Mouse (Mus musculus) ES-Bruce4 (cell line): ENCODE results near the gene Krt23. TPM values are rescaled to one million over a fixed set of nuclear protein-coding genes. Genes with fewer than 3 reads are reported as not detected.

Source experiments
- H3K27ac ChIP-seq: 2 replicates; pipeline ENCODE4 v1.5.1; 2012; ENCODE audit warnings: low read length, inconsistent platforms; ENCODE audit not compliant: insufficient read depth
- H3K27me3 ChIP-seq: 2 replicates; pipeline ENCODE4 v1.6.1; 2012; ENCODE audit warnings: mild to moderate bottlenecking, low read length, inconsistent platforms; ENCODE audit not compliant: control insufficient read depth, poor library complexity, insufficient read depth, severe bottlenecking
- H3K36me3 ChIP-seq: 2 replicates; pipeline ENCODE4 v1.6.1; 2012; ENCODE audit warnings: inconsistent platforms, mild to moderate bottlenecking, low read length, moderate library complexity; ENCODE audit not compliant: control insufficient read depth, poor library complexity, insufficient read depth, severe bottlenecking
- H3K4me1 ChIP-seq: one replicate; pipeline ENCODE4 v1.8.1; 2011; ENCODE audit warnings: low read length; ENCODE audit not compliant: control insufficient read depth, insufficient read depth
- H3K4me3 ChIP-seq: 2 replicates; pipeline ENCODE4 v1.5.1; 2011; ENCODE audit warnings: low read depth, mild to moderate bottlenecking, low read length
- H3K9ac ChIP-seq: 2 replicates; pipeline ENCODE4 v1.6.1; 2012; ENCODE audit warnings: low read depth, mild to moderate bottlenecking, inconsistent platforms; ENCODE audit not compliant: poor library complexity, severe bottlenecking
- H3K9me3 ChIP-seq: replicated peaks from 2 replicates; pipeline ENCODE4 v1.6.1; 2012; ENCODE audit warnings: mild to moderate bottlenecking, low read length, inconsistent platforms; ENCODE audit not compliant: control insufficient read depth, poor library complexity, insufficient read depth, severe bottlenecking
- CTCF ChIP-seq: IDR thresholded peaks from one replicate; pipeline ENCODE4 v1.8.1; 2011; ENCODE audit warnings: low read depth, low read length
- EP300 ChIP-seq: IDR thresholded peaks from 2 replicates; pipeline ENCODE4 v1.6.1; 2011; ENCODE audit warnings: low read depth, low read length; ENCODE audit not compliant: insufficient read depth
- POLR2A ChIP-seq: IDR thresholded peaks from one replicate; pipeline ENCODE4 v1.8.1; 2011; ENCODE audit warnings: low read length; ENCODE audit not compliant: insufficient read depth
- polyA plus RNA-seq: library from polyadenylated mRNA; stranded (reverse); fragments of >200 nt; gene quantifications from 2 replicates; pipeline ENCODE4 v1.2.4, GENCODE M21; 2011; ENCODE audit warnings: low read depth; ENCODE audit not compliant: missing spikeins, insufficient read depth, insufficient read length

The Krt23 gene
- polyA plus RNA-seq, 1 experiment = not detected

- TF ChIP-seq EP300 (no peak), POLR2A (no peak), CTCF (no peak)
Measured at GRCm38 (mm10) chr11:99494741-99495140, 1.8 kb upstream of the Krt23 start.

GRCm38 (mm10) chr11:99493574-99493850, 575 bp upstream of the Krt23 start:
- Histone ChIP-seq H3K36me3 (no peaks in the 10 kb centered on the region), H3K9ac (no peak overlapping the region), H3K27me3 (no peaks in the 10 kb centered on the region; the same call in 1 of the 2 replicates), H3K4me3 (no peak overlapping the region), H3K27ac (no peak overlapping the region), H3K9me3 (no peaks in the 10 kb centered on the region), H3K4me1 (no peaks in the 10 kb centered on the region)
- TF ChIP-seq CTCF (no peak), POLR2A (no peak), EP300 (no peak)

More at GRCm38 (mm10) chr11:99494741-99495140, 1.8 kb upstream of the Krt23 start:
- Histone ChIP-seq H3K9me3 (no peaks in the 10 kb centered on the region), H3K4me1 (no peaks in the 10 kb centered on the region), H3K27ac (no peak overlapping the region), H3K36me3 (no peaks in the 10 kb centered on the region), H3K27me3 (no peaks in the 10 kb centered on the region; the same call in 1 of the 2 replicates), H3K9ac (no peak overlapping the region), H3K4me3 (no peak overlapping the region)

DNA sequence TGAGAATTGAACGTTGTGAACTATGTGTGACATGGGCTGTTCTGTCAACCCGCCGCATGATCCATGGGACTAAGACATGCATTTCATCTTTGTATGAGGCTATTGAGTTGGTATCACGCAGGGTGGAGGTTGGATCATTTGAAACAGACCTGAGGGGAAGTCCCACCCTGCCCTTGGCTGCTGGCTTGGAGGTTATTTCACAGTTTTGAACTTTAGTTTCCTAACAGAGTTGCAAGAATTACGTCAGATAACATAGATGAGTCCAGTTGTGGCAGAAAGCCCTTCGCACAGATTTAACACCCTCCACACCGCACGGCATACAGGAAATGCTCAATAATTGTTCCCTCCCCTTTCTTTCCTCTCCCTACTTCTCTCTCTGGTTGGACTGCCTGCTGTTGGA, 1.9 kb downstream of the Krt23 start:
- H3K9me3 ChIP-seq = no peaks in the 10 kb centered on the region
- no peaks in the 10 kb centered on the region for H3K27me3 ChIP-seq
- H3K27ac ChIP-seq = no peak overlapping the region
- H3K36me3 ChIP-seq = no peaks in the 10 kb centered on the region
- TF ChIP-seq POLR2A (no peak), CTCF (no peak), EP300 (no peak)
- no peaks in the 10 kb centered on the region for H3K4me1 ChIP-seq
- H3K9ac ChIP-seq = no peak overlapping the region
- no peak overlapping the region for H3K4me3 ChIP-seq

DNA sequence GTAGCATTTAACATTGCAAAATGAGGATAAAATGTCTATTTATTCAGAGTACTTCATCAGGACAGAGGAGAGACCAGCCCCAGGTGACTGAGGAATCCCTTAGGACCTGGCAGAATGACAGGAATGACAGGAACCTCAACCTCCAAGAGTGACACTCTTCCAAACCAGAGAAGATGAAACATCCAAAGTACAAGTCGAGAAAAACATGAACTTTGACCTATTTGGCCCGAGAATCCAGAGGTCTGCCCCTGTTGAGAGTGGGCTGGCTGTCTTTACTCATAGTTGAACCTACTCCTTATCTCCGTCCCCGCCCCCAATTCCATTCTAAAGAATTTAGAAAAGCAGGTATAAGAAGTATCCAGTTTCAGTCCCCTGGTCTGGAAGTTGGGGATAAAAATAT, 2.3 kb downstream of the Krt23 start:
- no peak for TF ChIP-seq CTCF
- TF ChIP-seq EP300 = no peak
- TF ChIP-seq POLR2A = no peak
- Histone ChIP-seq H3K4me1 (no peaks in the 10 kb centered on the region), H3K36me3 (no peaks in the 10 kb centered on the region), H3K9ac (no peak overlapping the region), H3K27ac (no peak overlapping the region), H3K27me3 (no peaks in the 10 kb centered on the region), H3K4me3 (no peak overlapping the region), H3K9me3 (no peaks in the 10 kb centered on the region)

- H3K9ac ChIP-seq = no peak overlapping the region
- no peak overlapping the region for H3K27ac ChIP-seq
- no peak overlapping the region for H3K4me3 ChIP-seq
- TF ChIP-seq CTCF = no peak
- no peak for TF ChIP-seq EP300
- TF ChIP-seq POLR2A = no peak
- H3K9me3 ChIP-seq = no peaks in the 10 kb centered on the region
- H3K4me1 ChIP-seq = no peaks in the 10 kb centered on the region
- no peaks in the 10 kb centered on the region for H3K36me3 ChIP-seq
- no peaks in the 10 kb centered on the region for H3K27me3 ChIP-seq
Measured at GRCm38 (mm10) chr11:99489233-99489632, 3.7 kb downstream of the Krt23 start.

DNA sequence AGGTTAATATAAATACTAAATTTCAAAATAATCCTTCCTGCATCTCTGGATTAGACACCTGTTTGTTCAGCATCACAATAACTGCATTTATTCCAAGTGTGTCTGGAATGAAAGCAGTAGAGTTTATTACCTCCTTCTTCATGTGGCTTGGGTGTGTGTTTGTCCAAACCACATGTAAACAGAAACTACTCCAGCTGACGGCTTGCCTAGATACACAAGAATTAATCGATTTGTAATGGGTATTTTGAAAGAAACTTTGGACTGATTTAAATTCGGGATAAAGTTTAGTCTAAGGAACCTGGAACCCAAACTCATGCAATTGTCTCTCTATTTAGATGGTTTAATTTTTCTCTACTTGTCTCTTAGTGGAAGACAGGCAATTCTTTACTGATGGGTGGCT, 18.0 kb downstream of the Krt23 start:
- no peaks in the 10 kb centered on the region for H3K4me1 ChIP-seq
- H3K36me3 ChIP-seq = no peaks in the 10 kb centered on the region
- H3K9ac ChIP-seq = no peak overlapping the region
- no peaks in the 10 kb centered on the region for H3K27me3 ChIP-seq
- no peak overlapping the region for H3K27ac ChIP-seq
- TF ChIP-seq POLR2A = no peak
- TF ChIP-seq CTCF = no peak
- no peak for TF ChIP-seq EP300
- H3K9me3 ChIP-seq = no peaks in the 10 kb centered on the region
- no peak overlapping the region for H3K4me3 ChIP-seq
